Mouse (Mus musculus) embryonic facial prominence, embryonic 14.5 days (tissue): ENCODE data around the gene Avpr2. TPM values are rescaled to one million over a fixed set of nuclear protein-coding genes. Genes with fewer than 3 reads are reported as not detected.

ENCODE experiments used
- ATAC-seq: fragments of 200-750 bp; cut with Nextera tagmentation; 2 replicates; pipeline ENCODE4 v1.8.0; 2017; ENCODE audit warnings: low read depth, moderate number of reproducible peaks, moderate TSS enrichment
- DNase-seq: peaks from one replicate; pipeline ENCODE4 v3.0.0-alpha.2; 2015; ENCODE audit warnings: low spot score
- H3K27ac ChIP-seq: fragments of 300-500 bp; sonication (generic); replicated peaks from 2 replicates; pipeline ENCODE4 v1.5.1; 2014; ENCODE audit warnings: low read depth, mild to moderate bottlenecking, low read length, moderate library complexity
- H3K27me3 ChIP-seq: fragments of 300-500 bp; sonication (generic); replicated peaks from 2 replicates; pipeline ENCODE4 v1.6.1; 2014; ENCODE audit warnings: low read length; ENCODE audit not compliant: control insufficient read depth, insufficient read depth
- H3K36me3 ChIP-seq: fragments of 300-500 bp; sonication (generic); 2 replicates; pipeline ENCODE4 v1.6.1; 2014; ENCODE audit warnings: low read length, mixed read lengths; ENCODE audit not compliant: control insufficient read depth, insufficient read depth
- H3K4me1 ChIP-seq: fragments of 300-500 bp; sonication (generic); 2 replicates; pipeline ENCODE4 v1.6.1; 2014; ENCODE audit warnings: antibody characterized with exemption, low read length; ENCODE audit not compliant: control insufficient read depth, insufficient read depth
- H3K4me2 ChIP-seq: fragments of 300-500 bp; sonication (generic); 2 replicates; pipeline ENCODE4 v1.6.1; 2014; ENCODE audit warnings: low read depth, mild to moderate bottlenecking, low read length, moderate library complexity, mixed read lengths
- H3K4me3 ChIP-seq: fragments of 300-500 bp; sonication (generic); 2 replicates; pipeline ENCODE4 v1.5.1; 2014; ENCODE audit warnings: low read depth, mild to moderate bottlenecking, low read length
- H3K9ac ChIP-seq: fragments of 300-500 bp; sonication (generic); 2 replicates; pipeline ENCODE4 v1.6.1; 2014; ENCODE audit warnings: low read depth, mild to moderate bottlenecking, low read length, moderate library complexity, mixed read lengths
- H3K9me3 ChIP-seq: fragments of 300-500 bp; sonication (generic); 2 replicates; pipeline ENCODE4 v1.6.1; 2016; ENCODE audit warnings: low read length; ENCODE audit not compliant: control insufficient read depth
- WGBS: fragments of 180-500 bp; shearing (Covaris S2); extraction: QIAGEN DNeasy Blood & Tissue Kit; methylation state at CpG from one replicate; pipeline ENCODE4 v1.1.7; 2014; 5-methylcytosine and 5-hydroxymethylcytosine counted together
- polyA plus RNA-seq: library from polyadenylated mRNA; unstranded; fragments of >200 nt; fragmentation: Nextera tagmentation; extraction: Ambion mirVana; gene quantifications from 2 replicates; pipeline ENCODE4 v1.2.1, GENCODE M21; 2014

Avpr2 gene
- polyA plus RNA-seq, 1 experiment from 2014 or later, result not detected

- ATAC-seq (no peak), DNase-seq (peak; percentile 10)
- Histone ChIP-seq H3K4me2 (peak overlapping the region; percentile 68), H3K36me3 (peaks cover 15% of the 10 kb centered on the region; the same call in 1 of the 2 replicates), H3K9me3 (no peaks in the 10 kb centered on the region), H3K9ac (peak overlapping the region; percentile 73), H3K4me1 (no peaks in the 10 kb centered on the region), H3K4me3 (peak overlapping the region; percentile 59), H3K27ac (no peak overlapping the region), H3K27me3 (no peaks in the 10 kb centered on the region)
- WGBS, result 76% methylated on average over 8 of the region's 8 CpGs
These were observed 30.6 kb downstream of the Avpr2 start for GRCm38 (mm10) chrX:73922550-73922882.

GRCm38 (mm10) chrX:73930402-73931062 is 38.6 kb downstream of the Avpr2 start, which contains the start of gene Renbp:
Gene Renbp, minus strand, starts transcription at chrX:73930850.
- no peak within 1 kb of the TSS for H3K27ac ChIP-seq
- 43% methylated on average over 17 of the region's 17 CpGs for WGBS
- H3K4me2 ChIP-seq, result peak within 1 kb of the TSS; percentile 40
- H3K4me3 ChIP-seq, result peak within 1 kb of the TSS; percentile 32
- no peak within 1 kb of the TSS for H3K9ac ChIP-seq
- DNase-seq (peak; percentile 86), ATAC-seq (peak; percentile 96)
- H3K4me1 ChIP-seq, result no peaks in the 10 kb centered on the region
- H3K27me3 ChIP-seq, result no peaks in the 10 kb centered on the region
- no peaks in the 10 kb centered on the region for H3K36me3 ChIP-seq
- H3K9me3 ChIP-seq, result no peaks in the 10 kb centered on the region

GRCm38 (mm10) chrX:73931871-73932270 is 40.0 kb downstream of the Avpr2 start:
- ATAC-seq (no peak), DNase-seq (no peak)
- H3K27me3 ChIP-seq, result no peaks in the 10 kb centered on the region
- H3K36me3 ChIP-seq, result no peaks in the 10 kb centered on the region
- no peak overlapping the region for H3K9ac ChIP-seq
- H3K4me1 ChIP-seq, result no peaks in the 10 kb centered on the region
- no peak overlapping the region for H3K27ac ChIP-seq
- H3K4me3 ChIP-seq, result no peak overlapping the region
- 83% methylated on average over 2 of the region's 2 CpGs for WGBS
- no peaks in the 10 kb centered on the region for H3K9me3 ChIP-seq
- H3K4me2 ChIP-seq, result no peak overlapping the region

- no peaks in the 10 kb centered on the region for H3K4me1 ChIP-seq
- H3K9me3 ChIP-seq, result no peaks in the 10 kb centered on the region
- H3K27me3 ChIP-seq, result no peaks in the 10 kb centered on the region
- no peak overlapping the region for H3K4me3 ChIP-seq
- WGBS, result 85% methylated on average over 2 of the region's 2 CpGs
- no peak overlapping the region for H3K4me2 ChIP-seq
- H3K36me3 ChIP-seq, result peaks cover 45% of the 10 kb centered on the region
- H3K9ac ChIP-seq, result no peak overlapping the region
- DNase-seq (no peak), ATAC-seq (no peak)
- no peak overlapping the region for H3K27ac ChIP-seq
These were observed 50.0 kb downstream of the Avpr2 start for GRCm38 (mm10) chrX:73941860-73942259.

- no peak overlapping the region for H3K4me2 ChIP-seq
- no peaks in the 10 kb centered on the region for H3K4me1 ChIP-seq
- no peak overlapping the region for H3K27ac ChIP-seq
- no peak overlapping the region for H3K4me3 ChIP-seq
- ATAC-seq (no peak), DNase-seq (no peak)
- H3K27me3 ChIP-seq, result no peaks in the 10 kb centered on the region
- 84% methylated on average over 2 of the region's 2 CpGs for WGBS
- no peak overlapping the region for H3K9ac ChIP-seq
- no peaks in the 10 kb centered on the region for H3K9me3 ChIP-seq
- H3K36me3 ChIP-seq, result peaks cover 49% of the 10 kb centered on the region
These were observed 50.4 kb downstream of the Avpr2 start for GRCm38 (mm10) chrX:73942294-73942693.

Other genes starting within 250 kb of the Avpr2 start
- gene Pnck, start 232.0 kb upstream of the Avpr2 start, polyA plus RNA-seq, result 16.6 and 19.9 TPM in 2 replicates
- 8.8 and 10.1 TPM in 2 replicates for gene Slc6a8, start 219.0 kb upstream of the Avpr2 start, polyA plus RNA-seq
- gene Bcap31, start 175.9 kb upstream of the Avpr2 start, polyA plus RNA-seq, result 240 and 244 TPM in 2 replicates
- gene Abcd1, start 175.5 kb upstream of the Avpr2 start, polyA plus RNA-seq, result 14.7 and 15.7 TPM in 2 replicates
- 0.90 and 1.1 TPM in 2 replicates for gene Plxnb3, start 135.0 kb upstream of the Avpr2 start, polyA plus RNA-seq
- gene Srpk3, start 117.7 kb upstream of the Avpr2 start, polyA plus RNA-seq, result 54.6 and 63.2 TPM in 2 replicates
- 193 and 211 TPM in 2 replicates for gene Idh3g, start 105.2 kb upstream of the Avpr2 start, polyA plus RNA-seq
- 259 and 277 TPM in 2 replicates for gene Ssr4, start 105.1 kb upstream of the Avpr2 start, polyA plus RNA-seq
- 1.1 and 1.8 TPM in 2 replicates for gene Pdzd4, start 67.1 kb upstream of the Avpr2 start, polyA plus RNA-seq
- 9.7 and 10.2 TPM in 2 replicates for gene L1cam, start 4.0 kb downstream of the Avpr2 start, polyA plus RNA-seq
- 2.3 and 4.5 TPM in 2 replicates for gene Arhgap4, start 29.8 kb downstream of the Avpr2 start, polyA plus RNA-seq
- gene Naa10, start 29.8 kb downstream of the Avpr2 start, polyA plus RNA-seq, result 102 and 110 TPM in 2 replicates
- 36.1 and 38.1 TPM in 2 replicates for gene Renbp, start 38.7 kb downstream of the Avpr2 start, polyA plus RNA-seq
- 60.2 and 63.6 TPM in 2 replicates for gene Hcfc1, start 74.3 kb downstream of the Avpr2 start, polyA plus RNA-seq
- 43.3 and 48.2 TPM in 2 replicates for gene Irak1, start 131.8 kb downstream of the Avpr2 start, polyA plus RNA-seq
- not detected in 2 replicates for gene Opn1mw, start 235.4 kb downstream of the Avpr2 start, polyA plus RNA-seq
- 10.4 and 11.3 TPM in 2 replicates for gene Mecp2, start 243.3 kb downstream of the Avpr2 start, polyA plus RNA-seq